Mouse (Mus musculus): Measurements from ENCODE around the gene Olfr945. TPM values are rescaled to one million over a fixed set of nuclear protein-coding genes. Genes with fewer than 3 reads are reported as not detected.

The Olfr945 gene
- not detected for polyA plus RNA-seq (2017; shearing (Covaris generic))

GRCm38 (mm10) chr9:39276718-39277117, at the start of gene Olfr945:
TSS of gene Olfr945 (minus strand) at chr9:39276818.

GRCm38 (mm10) chr9:39325945-39326344, 49.3 kb upstream of the Olfr945 start, which contains the start of gene Olfr948:
TSS of gene Olfr948 (minus strand) at chr9:39326045.

DNA sequence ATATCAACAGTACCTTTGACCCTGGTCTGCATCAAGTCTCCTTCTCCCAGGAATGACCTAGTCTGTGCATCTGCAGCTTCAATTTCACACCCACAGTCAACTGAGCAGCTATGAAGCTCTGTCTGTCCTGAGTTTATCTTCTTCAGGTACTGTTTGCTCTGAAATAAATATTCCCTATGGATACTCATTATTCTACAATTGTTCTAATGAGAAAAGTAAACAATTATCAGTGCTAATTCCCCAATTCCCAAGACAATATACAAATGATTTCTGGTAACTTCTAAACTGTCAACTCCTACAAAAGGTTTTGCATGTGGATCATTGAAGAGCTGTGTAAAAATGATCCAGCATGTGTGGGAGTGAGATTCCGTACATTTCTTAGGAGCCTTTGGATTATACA, 26.7 kb downstream of the Olfr945 start, which contains the start of gene Olfr1537:
Gene Olfr1537, minus strand, starts transcription at position 101 of the 400 bp plus-strand sequence.

Other genes with a start within 250 kb of the Olfr945 start
- gene Olfr937, start 211.9 kb downstream of the Olfr945 start, polyA plus RNA-seq (2017; shearing (Covaris generic)): 0.55 TPM
- not detected for gene Olfr938, start 197.9 kb downstream of the Olfr945 start, polyA plus RNA-seq (2017; shearing (Covaris generic))
- gene Olfr27, start 148.7 kb downstream of the Olfr945 start, polyA plus RNA-seq (2017; shearing (Covaris generic)): not detected
- gene Olfr943, start 110.5 kb downstream of the Olfr945 start, polyA plus RNA-seq (2017; shearing (Covaris generic)): 0.13 TPM
- 0.41 TPM for gene Olfr944, start 74.9 kb downstream of the Olfr945 start, polyA plus RNA-seq (2017; shearing (Covaris generic))
- not detected for gene Olfr1537, start 26.8 kb downstream of the Olfr945 start, polyA plus RNA-seq (2017; shearing (Covaris generic))
- gene Olfr948, start 49.2 kb upstream of the Olfr945 start, polyA plus RNA-seq (2017; shearing (Covaris generic)): 0.24 TPM
- not detected for gene Olfr951, start 110.6 kb upstream of the Olfr945 start, polyA plus RNA-seq (2017; shearing (Covaris generic))
- not detected for gene Olfr952, start 150.3 kb upstream of the Olfr945 start, polyA plus RNA-seq (2017; shearing (Covaris generic))
- gene Olfr954, start 179.9 kb upstream of the Olfr945 start, polyA plus RNA-seq (2017; shearing (Covaris generic)): not detected
- gene Olfr955, start 195.1 kb upstream of the Olfr945 start, polyA plus RNA-seq (2017; shearing (Covaris generic)): not detected
- not detected for gene Olfr44, start 217.2 kb upstream of the Olfr945 start, polyA plus RNA-seq (2017; shearing (Covaris generic))
- not detected for gene Olfr957, start 239.0 kb upstream of the Olfr945 start, polyA plus RNA-seq (2017; shearing (Covaris generic))

Data from effector memory CD4-positive, alpha-beta T cell, adult 7 months (primary cell).